Mouse (Mus musculus) hindbrain, embryonic 13.5 days (tissue): ENCODE results near the gene Zfp831. TPM values are rescaled to one million over a fixed set of nuclear protein-coding genes. Genes with fewer than 3 reads are reported as not detected.

Source experiments
- ATAC-seq: fragments of 200-750 bp; cut with Nextera tagmentation; 2 replicates; pipeline ENCODE4 v1.8.0; 2017; ENCODE audit warnings: moderate TSS enrichment; ENCODE audit not compliant: low FRiP score
- H3K27ac ChIP-seq: fragments of 300-500 bp; sonication (generic); 2 replicates; pipeline ENCODE4 v1.5.1; 2015; ENCODE audit warnings: inconsistent platforms, mild to moderate bottlenecking, moderate library complexity
- H3K27me3 ChIP-seq: fragments of 300-500 bp; sonication (generic); 2 replicates; pipeline ENCODE4 v1.6.1; 2015; ENCODE audit warnings: mild to moderate bottlenecking, inconsistent platforms
- H3K36me3 ChIP-seq: fragments of 300-500 bp; sonication (generic); 2 replicates; pipeline ENCODE4 v1.6.1; 2015; ENCODE audit warnings: mild to moderate bottlenecking, inconsistent platforms
- H3K4me1 ChIP-seq: fragments of 300-500 bp; sonication (generic); replicated peaks from 2 replicates; pipeline ENCODE4 v1.6.1; 2015; ENCODE audit warnings: inconsistent platforms
- H3K4me2 ChIP-seq: fragments of 300-500 bp; sonication (generic); 2 replicates; pipeline ENCODE4 v1.6.1; 2015; ENCODE audit warnings: inconsistent platforms, mild to moderate bottlenecking, moderate library complexity
- H3K4me3 ChIP-seq: fragments of 300-500 bp; sonication (generic); 2 replicates; pipeline ENCODE4 v1.5.1; 2015; ENCODE audit warnings: mild to moderate bottlenecking, inconsistent platforms
- H3K9ac ChIP-seq: fragments of 300-500 bp; sonication (generic); 2 replicates; pipeline ENCODE4 v1.6.1; 2015; ENCODE audit warnings: mild to moderate bottlenecking, inconsistent platforms
- H3K9me3 ChIP-seq: fragments of 300-500 bp; sonication (generic); 2 replicates; pipeline ENCODE4 v1.6.1; 2016; ENCODE audit warnings: inconsistent platforms
- WGBS: fragments of 180-500 bp; shearing (Covaris S2); methylation state at CpG from one replicate; pipeline ENCODE4 v1.1.7; 2015; 5-methylcytosine and 5-hydroxymethylcytosine counted together
- polyA plus RNA-seq: library from polyadenylated mRNA; unstranded; fragments of >200 nt; fragmentation: Nextera tagmentation; extraction: Ambion mirVana; gene quantifications from 2 replicates; pipeline ENCODE4 v1.2.1, GENCODE M21; 2015

Gene Zfp831
- polyA plus RNA-seq, 1 experiment from 2014 or later, result not detected

DNA sequence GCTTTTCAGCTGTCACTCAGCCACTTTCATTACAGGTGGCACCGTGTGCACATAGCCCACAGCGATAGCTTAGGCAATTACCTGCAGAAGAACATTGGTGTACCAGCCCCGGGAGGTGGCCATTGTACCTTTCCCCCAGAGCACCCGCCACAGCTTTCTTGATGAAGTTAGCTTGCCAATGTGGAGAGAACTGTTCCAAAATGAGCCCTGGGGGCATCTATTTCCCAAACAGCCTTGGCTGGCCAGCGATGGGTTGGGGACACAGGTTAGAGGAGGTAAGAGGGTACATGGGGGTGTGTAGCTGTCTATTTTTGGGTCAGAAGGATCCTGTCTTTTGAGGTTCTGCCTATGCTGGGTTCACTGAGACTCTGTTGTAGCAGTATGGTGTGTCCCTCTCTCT is 33.4 kb upstream of the Zfp831 start:
- 84% methylated on average over 5 of the region's 5 CpGs for WGBS
- Histone ChIP-seq H3K4me1 (no peaks in the 10 kb centered on the region), H3K27me3 (no peaks in the 10 kb centered on the region), H3K9ac (no peak overlapping the region), H3K4me2 (no peak overlapping the region), H3K36me3 (no peaks in the 10 kb centered on the region), H3K27ac (no peak overlapping the region), H3K9me3 (no peaks in the 10 kb centered on the region), H3K4me3 (no peak overlapping the region)
- ATAC-seq, result no peak

- Histone ChIP-seq H3K9ac (no peak overlapping the region), H3K4me3 (no peak overlapping the region), H3K4me1 (no peaks in the 10 kb centered on the region), H3K27ac (no peak overlapping the region), H3K36me3 (no peaks in the 10 kb centered on the region), H3K27me3 (no peaks in the 10 kb centered on the region), H3K4me2 (no peak overlapping the region), H3K9me3 (no peaks in the 10 kb centered on the region)
- 91% methylated on average over 2 of the region's 2 CpGs for whole genome bisulfite sequencing
- ATAC-seq, result no peak
These were observed 30.8 kb upstream of the Zfp831 start for GRCm38 (mm10) chr2:174612386-174613063.

DNA sequence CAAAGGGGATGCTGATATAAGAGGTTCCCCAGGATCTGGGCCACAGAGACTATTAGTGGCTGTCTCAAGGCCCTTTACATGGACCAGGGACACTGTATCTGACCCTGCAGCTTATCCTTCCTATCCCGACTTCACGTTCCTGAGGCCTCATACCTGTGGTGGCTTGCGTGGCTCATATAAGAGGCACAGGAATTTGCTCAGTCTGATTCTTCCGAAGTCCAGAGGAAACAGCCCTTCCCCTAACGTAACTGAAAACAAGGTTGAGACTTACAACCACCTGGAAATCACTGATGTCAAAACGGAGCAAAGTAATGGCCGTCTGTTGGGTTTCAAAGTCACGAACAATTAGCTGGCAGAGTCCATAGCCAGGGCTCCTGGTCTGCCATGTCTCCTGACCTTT is 30.1 kb upstream of the Zfp831 start:
- H3K4me1 ChIP-seq, result no peaks in the 10 kb centered on the region
- ATAC-seq, result no peak
- H3K27me3 ChIP-seq, result no peaks in the 10 kb centered on the region
- no peak overlapping the region for H3K4me2 ChIP-seq
- H3K27ac ChIP-seq, result no peak overlapping the region
- no peaks in the 10 kb centered on the region for H3K9me3 ChIP-seq
- 91% methylated on average over 8 of the region's 8 CpGs for WGBS
- no peak overlapping the region for H3K9ac ChIP-seq
- H3K36me3 ChIP-seq, result no peaks in the 10 kb centered on the region
- H3K4me3 ChIP-seq, result no peak overlapping the region

DNA sequence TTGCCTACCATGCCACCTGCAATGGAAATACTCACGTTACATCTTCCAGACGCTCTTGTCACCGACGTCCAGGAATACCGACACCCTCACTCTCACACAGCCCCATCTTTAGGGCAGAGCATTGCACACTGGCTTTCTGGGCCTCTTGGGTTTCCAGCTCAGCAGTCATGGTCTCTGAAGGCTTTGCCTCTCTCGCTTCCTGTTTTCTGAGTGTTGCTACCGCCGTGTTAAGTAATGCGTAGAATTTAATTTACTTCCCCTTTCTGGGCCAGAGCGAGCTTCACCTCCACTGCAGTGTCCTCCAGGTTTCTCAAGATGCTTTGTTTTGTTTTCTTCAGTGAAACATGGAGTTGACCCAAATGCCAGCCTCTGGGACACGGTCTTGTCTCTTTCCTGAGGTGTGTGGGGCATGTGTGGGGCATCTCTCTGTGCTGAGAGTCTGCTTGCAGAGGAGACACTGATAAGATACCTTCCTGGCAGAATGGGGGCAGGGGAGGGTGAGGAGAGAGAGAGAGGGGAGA is 29.4 kb upstream of the Zfp831 start:
- no peak for ATAC-seq
- H3K4me3 ChIP-seq, result no peak overlapping the region
- no peaks in the 10 kb centered on the region for H3K9me3 ChIP-seq
- H3K36me3 ChIP-seq, result no peaks in the 10 kb centered on the region
- H3K4me1 ChIP-seq, result no peaks in the 10 kb centered on the region
- H3K27me3 ChIP-seq, result no peaks in the 10 kb centered on the region
- no peak overlapping the region for H3K27ac ChIP-seq
- H3K4me2 ChIP-seq, result no peak overlapping the region
- no peak overlapping the region for H3K9ac ChIP-seq
- 82% methylated on average over 11 of the region's 11 CpGs for WGBS

DNA sequence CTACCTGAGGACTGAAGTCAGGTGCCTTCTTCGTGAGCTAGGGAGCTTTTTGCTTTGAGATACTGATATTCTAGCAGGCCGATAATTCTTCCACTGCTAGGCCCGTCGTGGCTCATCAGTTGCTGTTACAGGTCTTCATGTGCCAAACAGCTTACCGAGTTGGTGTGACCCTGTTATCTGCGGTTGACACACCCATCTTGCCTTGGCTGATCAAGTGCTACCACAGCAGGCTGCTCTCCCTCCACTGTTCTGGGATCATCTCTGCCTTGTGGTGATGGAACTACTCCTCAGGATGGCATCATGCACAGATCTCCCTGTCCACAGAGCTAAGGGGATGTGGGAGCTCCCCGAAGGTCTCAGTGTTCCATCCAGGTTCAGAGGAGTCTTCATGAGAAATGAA is 21.5 kb upstream of the Zfp831 start:
- ATAC-seq, result no peak
- WGBS, result 90% methylated on average over 7 of the region's 7 CpGs

DNA sequence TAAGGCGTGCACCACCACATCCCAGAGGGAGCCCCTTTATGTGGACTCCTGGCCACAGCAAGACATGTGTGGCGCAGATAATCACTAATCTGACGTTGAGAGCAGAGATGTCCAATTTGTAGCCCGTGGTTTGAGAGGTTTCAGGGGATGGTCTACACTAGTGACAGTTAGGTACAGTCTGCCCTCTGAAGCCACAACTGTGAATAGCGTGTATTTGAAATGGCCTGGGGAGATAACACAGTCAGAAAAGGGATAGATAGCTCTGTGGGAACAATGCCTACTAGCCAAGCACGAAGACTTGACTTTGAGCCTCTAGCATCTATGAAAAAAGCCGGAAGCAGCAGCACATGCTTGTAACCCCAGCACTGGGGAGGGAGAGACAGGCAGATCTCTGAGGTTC is 18.9 kb upstream of the Zfp831 start:
- Histone ChIP-seq H3K4me1 (peaks cover under 1% of the 10 kb centered on the region; the same call in 1 of the 2 replicates), H3K27ac (no peak overlapping the region), H3K36me3 (no peaks in the 10 kb centered on the region), H3K9ac (no peak overlapping the region), H3K4me2 (no peak overlapping the region), H3K9me3 (no peaks in the 10 kb centered on the region), H3K27me3 (no peaks in the 10 kb centered on the region), H3K4me3 (no peak overlapping the region)
- WGBS, result 88% methylated on average over 7 of the region's 7 CpGs
- ATAC-seq, result no peak

More for the DNA sequence above, 21.5 kb upstream of the Zfp831 start:
- Histone ChIP-seq H3K27me3 (no peaks in the 10 kb centered on the region), H3K27ac (no peak overlapping the region), H3K4me2 (no peak overlapping the region), H3K9me3 (no peaks in the 10 kb centered on the region), H3K4me1 (no peaks in the 10 kb centered on the region), H3K36me3 (no peaks in the 10 kb centered on the region), H3K9ac (no peak overlapping the region), H3K4me3 (no peak overlapping the region)

DNA sequence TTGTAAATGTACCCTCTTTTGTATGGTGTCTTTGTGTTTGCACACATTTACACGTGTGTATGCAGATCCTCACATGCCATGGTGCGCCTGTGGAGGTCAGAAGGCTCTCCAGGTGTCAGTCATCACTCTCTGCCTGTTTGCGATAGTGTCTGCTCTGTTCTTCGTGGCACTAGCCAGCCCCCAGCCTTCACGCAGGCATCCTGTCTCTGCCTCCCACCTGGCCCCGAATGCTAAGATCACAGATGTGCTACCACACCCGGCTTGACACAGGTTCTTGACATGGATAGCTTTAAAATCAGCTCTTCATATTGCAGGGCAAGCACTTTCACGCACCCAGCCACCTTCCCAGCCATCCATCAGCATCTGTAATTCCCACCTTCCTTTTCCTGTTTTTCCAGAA is 16.3 kb upstream of the Zfp831 start:
- H3K9me3 ChIP-seq, result no peaks in the 10 kb centered on the region
- H3K4me1 ChIP-seq, result peaks cover 4% of the 10 kb centered on the region; the same call in 1 of the 2 replicates
- H3K9ac ChIP-seq, result no peak overlapping the region
- no peak overlapping the region for H3K4me2 ChIP-seq
- no peak for ATAC-seq
- H3K27ac ChIP-seq, result no peak overlapping the region
- H3K4me3 ChIP-seq, result no peak overlapping the region
- 80% methylated on average over 8 of the region's 8 CpGs for WGBS
- H3K27me3 ChIP-seq, result no peaks in the 10 kb centered on the region
- no peaks in the 10 kb centered on the region for H3K36me3 ChIP-seq

GRCm38 (mm10) chr2:174629299-174629850 is 14.0 kb upstream of the Zfp831 start:
- Histone ChIP-seq H3K4me3 (no peak overlapping the region), H3K27me3 (no peaks in the 10 kb centered on the region), H3K4me1 (peaks cover 4% of the 10 kb centered on the region; the same call in 1 of the 2 replicates), H3K4me2 (no peak overlapping the region), H3K27ac (peak overlapping the region; percentile 20; the same call in 1 of the 2 replicates), H3K9me3 (no peaks in the 10 kb centered on the region), H3K36me3 (no peaks in the 10 kb centered on the region), H3K9ac (no peak overlapping the region)
- 71% methylated on average over 6 of the region's 6 CpGs for WGBS
- peak; percentile 66; the same call in 1 of the 2 replicates for ATAC-seq

DNA sequence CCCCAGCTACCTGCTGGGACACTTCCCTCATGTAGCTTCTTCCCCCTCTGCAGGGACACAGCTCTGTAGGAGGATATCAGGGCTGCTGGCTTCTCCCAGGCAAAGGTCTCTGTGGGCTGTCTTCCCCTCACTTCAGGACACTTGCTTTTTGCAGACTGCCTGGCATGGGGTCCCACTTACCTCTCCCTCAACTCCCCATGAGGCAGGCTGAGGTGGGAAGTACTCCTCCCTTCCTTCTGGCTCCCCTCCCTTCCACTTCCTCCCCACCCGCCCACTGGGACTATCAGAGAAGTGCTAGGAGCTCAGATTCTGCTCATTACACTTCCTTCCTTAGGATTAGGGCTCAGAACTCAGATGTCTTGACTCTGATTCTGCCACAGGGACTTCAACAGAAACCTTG is 6.6 kb upstream of the Zfp831 start:
- H3K27ac ChIP-seq, result no peak overlapping the region
- H3K4me1 ChIP-seq, result no peaks in the 10 kb centered on the region
- H3K27me3 ChIP-seq, result no peaks in the 10 kb centered on the region
- H3K4me3 ChIP-seq, result no peak overlapping the region
- 67% methylated on average over 1 of the region's 1 CpGs for WGBS
- no peak for ATAC-seq
- H3K9ac ChIP-seq, result no peak overlapping the region
- no peaks in the 10 kb centered on the region for H3K9me3 ChIP-seq
- H3K4me2 ChIP-seq, result no peak overlapping the region
- H3K36me3 ChIP-seq, result no peaks in the 10 kb centered on the region

GRCm38 (mm10) chr2:174644975-174645374 is 1.6 kb downstream of the Zfp831 start:
- no peak overlapping the region for H3K9ac ChIP-seq
- H3K4me1 ChIP-seq, result no peaks in the 10 kb centered on the region
- H3K27me3 ChIP-seq, result no peaks in the 10 kb centered on the region
- no peaks in the 10 kb centered on the region for H3K36me3 ChIP-seq
- no peak overlapping the region for H3K4me2 ChIP-seq
- no peak overlapping the region for H3K27ac ChIP-seq
- peaks cover 14% of the 10 kb centered on the region; the same call in 1 of the 2 replicates for H3K9me3 ChIP-seq
- 93% methylated on average over 10 of the region's 10 CpGs for WGBS
- no peak overlapping the region for H3K4me3 ChIP-seq
- no peak for ATAC-seq

GRCm38 (mm10) chr2:174652864-174653263 is 9.5 kb downstream of the Zfp831 start:
- Histone ChIP-seq H3K36me3 (no peaks in the 10 kb centered on the region), H3K9ac (no peak overlapping the region), H3K4me1 (0 out of 2 replicates have a peak, but pooled peaks cover 9% of the 10 kb centered on the region), H3K9me3 (peaks cover 12% of the 10 kb centered on the region; the same call in 1 of the 2 replicates), H3K4me3 (no peak overlapping the region), H3K27me3 (no peaks in the 10 kb centered on the region), H3K27ac (no peak overlapping the region), H3K4me2 (no peak overlapping the region)
- WGBS, result 80% methylated on average over 4 of the region's 4 CpGs
- ATAC-seq, result no peak

DNA sequence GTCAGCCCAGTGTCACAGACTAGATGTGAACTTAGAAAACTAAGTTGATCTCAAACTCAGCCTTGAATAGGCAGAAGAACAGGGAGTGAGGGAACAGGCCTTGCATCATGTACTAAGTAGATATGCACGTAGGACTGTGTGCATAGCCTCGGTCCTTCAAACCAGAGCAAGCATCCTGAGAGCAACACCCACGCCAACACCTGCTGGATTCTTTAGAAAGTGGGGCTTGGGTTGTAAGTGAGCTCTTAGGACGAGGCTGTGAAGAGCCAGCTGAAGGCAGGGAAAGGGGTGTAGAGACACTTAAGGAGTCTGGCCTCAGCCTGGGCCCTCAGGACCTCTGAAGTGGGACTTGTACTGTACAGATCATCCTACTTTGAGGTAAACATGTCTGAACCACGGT is 12.0 kb downstream of the Zfp831 start:
- H3K4me2 ChIP-seq, result no peak overlapping the region
- H3K27me3 ChIP-seq, result no peaks in the 10 kb centered on the region
- no peaks in the 10 kb centered on the region for H3K9me3 ChIP-seq
- ATAC-seq, result no peak
- no peak overlapping the region for H3K9ac ChIP-seq
- H3K27ac ChIP-seq, result no peak overlapping the region
- no peak overlapping the region for H3K4me3 ChIP-seq
- no peaks in the 10 kb centered on the region for H3K36me3 ChIP-seq
- 0 out of 2 replicates have a peak, but pooled peaks cover 9% of the 10 kb centered on the region for H3K4me1 ChIP-seq
- WGBS, result 91% methylated on average over 5 of the region's 5 CpGs
